Mouse (Mus musculus) testis, adult 2 months (tissue): Measurements from ENCODE around the gene Tnmd. TPM values are rescaled to one million over a fixed set of nuclear protein-coding genes. Genes with fewer than 3 reads are reported as not detected.
A peak's percentile ranks its signal among the peaks of the same experiment; 100 is the strongest.

Experiments used
- H3K27ac ChIP-seq: fragments of 200-500 bp; 2 replicates; pipeline ENCODE4 v1.5.1; 2012; ENCODE audit warnings: low read depth, low read length; ENCODE audit not compliant: control insufficient read depth, insufficient read depth
- H3K27me3 ChIP-seq: fragments of 200-500 bp; 2 replicates; pipeline ENCODE4 v1.6.1; 2012; ENCODE audit warnings: mild to moderate bottlenecking, low read length, moderate library complexity; ENCODE audit not compliant: control insufficient read depth, insufficient read depth
- H3K36me3 ChIP-seq: fragments of 200-500 bp; 2 replicates; pipeline ENCODE4 v1.6.1; 2012; ENCODE audit warnings: mild to moderate bottlenecking, low read length; ENCODE audit not compliant: control insufficient read depth, insufficient read depth
- H3K4me1 ChIP-seq: fragments of 200-500 bp; 2 replicates; pipeline ENCODE4 v1.6.1; 2012; ENCODE audit warnings: low read length; ENCODE audit not compliant: control insufficient read depth, insufficient read depth
- H3K4me3 ChIP-seq: fragments of 200-500 bp; 2 replicates; pipeline ENCODE4 v1.5.1; 2012; ENCODE audit warnings: low read depth, mild to moderate bottlenecking, low read length, moderate library complexity, mixed read lengths; ENCODE audit not compliant: control insufficient read depth
- CTCF ChIP-seq: fragments of 200-500 bp; IDR thresholded peaks from 2 replicates; pipeline ENCODE4 v1.5.1; 2012; ENCODE audit warnings: low read depth, mild to moderate bottlenecking, inconsistent platforms, low read length, moderate library complexity; ENCODE audit not compliant: control insufficient read depth, insufficient read depth, insufficient replicate concordance
- POLR2A ChIP-seq: fragments of 200-500 bp; IDR thresholded peaks from 2 replicates; pipeline ENCODE4 v1.6.1; 2012; ENCODE audit warnings: low read depth, mild to moderate bottlenecking, inconsistent platforms, low read length, moderate library complexity; ENCODE audit not compliant: control insufficient read depth
- polyA plus RNA-seq: library from polyadenylated mRNA; depleted of rRNA; stranded (reverse); fragments of >200 nt; gene quantifications from 2 replicates; pipeline ENCODE4 v1.2.3, GENCODE M21; 2012; rRNA removed

The Tnmd gene
- polyA plus RNA-seq: not detected in 2 replicates

GRCm38 (mm10) chrX:133850680-133851079 lies at the start of gene Tnmd:
Tnmd (plus strand) TSS chrX:133850980.
- TF ChIP-seq POLR2A (no peak), CTCF (no peak)
- no peaks in the 10 kb centered on the region for H3K36me3 ChIP-seq
- H3K27ac ChIP-seq: no peak within 1 kb of the TSS
- no peaks in the 10 kb centered on the region for H3K4me1 ChIP-seq
- no peak within 1 kb of the TSS for H3K4me3 ChIP-seq
- H3K27me3 ChIP-seq: no peaks in the 10 kb centered on the region

- TF ChIP-seq CTCF (no peak), POLR2A (no peak)
- Histone ChIP-seq H3K36me3 (no peaks in the 10 kb centered on the region), H3K4me1 (no peaks in the 10 kb centered on the region), H3K27me3 (no peaks in the 10 kb centered on the region), H3K4me3 (no peak overlapping the region), H3K27ac (no peak overlapping the region)
These were observed 2.9 kb downstream of the Tnmd start for GRCm38 (mm10) chrX:133853637-133854036.

GRCm38 (mm10) chrX:133869743-133870142 lies 19.0 kb downstream of the Tnmd start:
- no peak for TF ChIP-seq CTCF
- no peak for TF ChIP-seq POLR2A
- Histone ChIP-seq H3K36me3 (no peaks in the 10 kb centered on the region), H3K27me3 (no peaks in the 10 kb centered on the region), H3K4me3 (no peak overlapping the region), H3K4me1 (no peaks in the 10 kb centered on the region), H3K27ac (no peak overlapping the region)

- Histone ChIP-seq H3K36me3 (no peaks in the 10 kb centered on the region), H3K4me1 (no peaks in the 10 kb centered on the region), H3K4me3 (no peak overlapping the region), H3K27me3 (no peaks in the 10 kb centered on the region), H3K27ac (no peak overlapping the region)
- TF ChIP-seq CTCF (no peak), POLR2A (no peak)
These were observed 36.5 kb downstream of the Tnmd start for GRCm38 (mm10) chrX:133887308-133887707.

GRCm38 (mm10) chrX:133888111-133888510 lies 37.3 kb downstream of the Tnmd start:
- no peak for TF ChIP-seq CTCF
- no peak for TF ChIP-seq POLR2A
- no peak overlapping the region for H3K4me3 ChIP-seq
- H3K27ac ChIP-seq: no peak overlapping the region
- no peaks in the 10 kb centered on the region for H3K27me3 ChIP-seq
- no peaks in the 10 kb centered on the region for H3K4me1 ChIP-seq
- H3K36me3 ChIP-seq: no peaks in the 10 kb centered on the region

GRCm38 (mm10) chrX:133898014-133898542 lies 47.3 kb downstream of the Tnmd start, which contains the start of gene Tspan6:
Tspan6 (minus strand) TSS chrX:133898429.
- no peaks in the 10 kb centered on the region for H3K27me3 ChIP-seq
- no peak within 1 kb of the TSS for H3K27ac ChIP-seq
- no peak for TF ChIP-seq POLR2A
- no peak for TF ChIP-seq CTCF
- H3K4me1 ChIP-seq: peaks cover 2% of the 10 kb centered on the region; the same call in 1 of the 2 replicates
- H3K4me3 ChIP-seq: peak within 1 kb of the TSS; percentile 90
- no peaks in the 10 kb centered on the region for H3K36me3 ChIP-seq

- no peaks in the 10 kb centered on the region for H3K36me3 ChIP-seq
- no peak for TF ChIP-seq CTCF
- TF ChIP-seq POLR2A: no peak
These were observed 57.5 kb downstream of the Tnmd start, which contains the start of gene Srpx2 for GRCm38 (mm10) chrX:133908261-133908660. Srpx2 (plus strand) TSS chrX:133908426.

More at GRCm38 (mm10) chrX:133908261-133908660, 57.5 kb downstream of the Tnmd start, which contains the start of gene Srpx2:
- Histone ChIP-seq H3K27ac (no peak within 1 kb of the TSS), H3K27me3 (no peaks in the 10 kb centered on the region), H3K4me3 (no peak within 1 kb of the TSS), H3K4me1 (no peaks in the 10 kb centered on the region)
